Mouse (Mus musculus) myocyte (in vitro differentiated cells): ENCODE data around the gene Ctf1.

ENCODE experiments used
- CEBPB ChIP-seq: IDR thresholded peaks from 2 replicates; pipeline ENCODE4 v1.6.1; 2011; ENCODE audit warnings: mild to moderate bottlenecking, moderate library complexity; ENCODE audit not compliant: poor library complexity, insufficient read depth, severe bottlenecking
- E2F4 ChIP-seq: IDR thresholded peaks from one replicate; pipeline ENCODE4 v1.6.1; 2011; ENCODE audit warnings: mild to moderate bottlenecking, control low read depth, moderate library complexity; ENCODE audit not compliant: insufficient read depth
- MAX ChIP-seq: IDR thresholded peaks from one replicate; pipeline ENCODE4 v1.6.1; 2011; ENCODE audit warnings: low read depth, mild to moderate bottlenecking, control low read depth
- MYOD1 ChIP-seq, 3 experiments: IDR thresholded peaks; one replicate each; pipeline ENCODE4 v1.6.1; 2011; ENCODE audit warnings: control low read depth in 2 of 3, low read depth in 2 of 3, mild to moderate bottlenecking in 2 of 3, moderate library complexity in 1 of 3; ENCODE audit not compliant: insufficient read length in 2 of 3, control insufficient read depth in 1 of 3
- MYOG ChIP-seq, 3 experiments: IDR thresholded peaks; one replicate each; pipeline ENCODE4 v1.6.1; 2011; ENCODE audit warnings: control low read depth in 2 of 3, low read depth in 2 of 3, mild to moderate bottlenecking in 2 of 3; ENCODE audit not compliant: insufficient read length in 2 of 3, control insufficient read depth in 1 of 3, insufficient read depth in 1 of 3
- POLR2A ChIP-seq: IDR thresholded peaks from one replicate; pipeline ENCODE4 v1.6.1; 2011; ENCODE audit warnings: low read depth, mild to moderate bottlenecking, control low read depth, moderate library complexity; ENCODE audit not compliant: insufficient read length
- POLR2AphosphoS2 ChIP-seq: IDR thresholded peaks from one replicate; pipeline ENCODE4 v1.6.1; 2011; ENCODE audit warnings: low read depth, control low read depth; ENCODE audit not compliant: insufficient read length
- REST ChIP-seq: IDR thresholded peaks from one replicate; pipeline ENCODE4 v1.6.1; 2011; ENCODE audit warnings: mild to moderate bottlenecking, control low read depth, moderate library complexity; ENCODE audit not compliant: insufficient read depth, insufficient read length
- SRF ChIP-seq: IDR thresholded peaks from one replicate; pipeline ENCODE4 v1.6.1; 2011; ENCODE audit warnings: low read depth; ENCODE audit not compliant: control insufficient read depth, insufficient read length
- TCF12 ChIP-seq: IDR thresholded peaks from one replicate; pipeline ENCODE4 v1.6.1; 2011; ENCODE audit warnings: mild to moderate bottlenecking, control low read depth; ENCODE audit not compliant: poor library complexity, insufficient read depth, severe bottlenecking
- TCF3 ChIP-seq: IDR thresholded peaks from one replicate; pipeline ENCODE4 v1.6.1; 2011; ENCODE audit warnings: low read depth, control low read depth; ENCODE audit not compliant: insufficient read length
- USF1 ChIP-seq: IDR thresholded peaks from one replicate; pipeline ENCODE4 v1.6.1; 2011; ENCODE audit warnings: low read depth, mild to moderate bottlenecking, control low read depth, moderate library complexity

GRCm38 (mm10) chr7:127667171-127667570 lies 45.4 kb upstream of the Ctf1 start:
- TF ChIP-seq POLR2A (no peak), MAX (no peak), MYOD1 (IDR thresholded peaks at IDR 0.05; ENCODE audit: control insufficient read depth in 1 of 3, insufficient read length in 2 of 3, low read depth in 2 of 3) (no peak), TCF3 (no peak), CEBPB (no peak), USF1 (no peak), TCF12 (no peak), E2F4 (no peak), POLR2AphosphoS2 (no peak), MYOG (IDR thresholded peaks at IDR 0.05; ENCODE audit: control insufficient read depth in 1 of 3, insufficient read depth in 1 of 3, insufficient read length in 2 of 3, low read depth in 2 of 3) (no peak), SRF (no peak), REST (no peak)
